Mouse (Mus musculus): ENCODE measurements around the gene Ppp4c.

Ppp4c gene

DNA sequence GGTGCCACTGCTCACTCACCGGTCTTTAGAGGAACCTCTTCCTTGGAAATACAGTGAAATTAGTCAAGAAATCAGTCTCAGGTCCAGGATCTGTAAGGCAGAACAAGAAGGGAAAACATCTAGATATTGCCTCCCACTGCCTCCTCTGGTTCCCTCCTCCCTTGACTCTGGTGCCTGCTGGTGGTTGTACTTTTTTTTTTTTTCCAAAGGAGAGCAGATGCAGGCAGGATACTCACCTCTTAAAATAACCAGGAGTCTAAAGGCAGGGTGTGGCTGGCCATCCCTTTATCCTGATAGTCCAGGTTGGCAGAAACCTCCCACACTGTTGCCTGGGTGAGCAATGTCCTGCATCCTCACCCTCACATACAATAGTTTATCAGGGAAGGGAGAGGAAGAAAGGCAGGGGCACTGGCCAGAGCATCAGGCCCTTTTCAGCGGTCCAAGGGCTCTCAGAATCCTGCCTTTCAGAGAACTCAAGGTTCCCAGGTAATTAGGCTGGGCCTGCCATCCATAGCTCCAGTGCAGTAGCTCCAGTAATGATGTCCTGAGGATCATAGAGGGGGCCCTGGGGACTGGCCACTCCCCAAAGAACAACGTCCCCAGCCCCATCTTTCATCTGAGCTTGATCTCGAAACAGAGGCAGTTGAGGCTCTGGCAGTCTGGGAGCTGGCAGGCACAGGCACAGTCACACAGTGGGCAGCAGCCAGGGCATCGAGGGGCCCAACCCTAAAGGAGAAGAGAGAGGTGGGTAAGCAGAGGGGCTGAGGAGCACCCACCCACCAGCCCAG is 8.2 kb upstream of the Ppp4c start:
- DNase-seq: no peak

- no peak for DNase-seq
Measured at GRCm38 (mm10) chr7:126799468-126800268, 7.4 kb upstream of the Ppp4c start.

- DNase-seq: peak; percentile 99
Measured at GRCm38 (mm10) chr7:126799050-126799467, 6.8 kb upstream of the Ppp4c start.

DNA sequence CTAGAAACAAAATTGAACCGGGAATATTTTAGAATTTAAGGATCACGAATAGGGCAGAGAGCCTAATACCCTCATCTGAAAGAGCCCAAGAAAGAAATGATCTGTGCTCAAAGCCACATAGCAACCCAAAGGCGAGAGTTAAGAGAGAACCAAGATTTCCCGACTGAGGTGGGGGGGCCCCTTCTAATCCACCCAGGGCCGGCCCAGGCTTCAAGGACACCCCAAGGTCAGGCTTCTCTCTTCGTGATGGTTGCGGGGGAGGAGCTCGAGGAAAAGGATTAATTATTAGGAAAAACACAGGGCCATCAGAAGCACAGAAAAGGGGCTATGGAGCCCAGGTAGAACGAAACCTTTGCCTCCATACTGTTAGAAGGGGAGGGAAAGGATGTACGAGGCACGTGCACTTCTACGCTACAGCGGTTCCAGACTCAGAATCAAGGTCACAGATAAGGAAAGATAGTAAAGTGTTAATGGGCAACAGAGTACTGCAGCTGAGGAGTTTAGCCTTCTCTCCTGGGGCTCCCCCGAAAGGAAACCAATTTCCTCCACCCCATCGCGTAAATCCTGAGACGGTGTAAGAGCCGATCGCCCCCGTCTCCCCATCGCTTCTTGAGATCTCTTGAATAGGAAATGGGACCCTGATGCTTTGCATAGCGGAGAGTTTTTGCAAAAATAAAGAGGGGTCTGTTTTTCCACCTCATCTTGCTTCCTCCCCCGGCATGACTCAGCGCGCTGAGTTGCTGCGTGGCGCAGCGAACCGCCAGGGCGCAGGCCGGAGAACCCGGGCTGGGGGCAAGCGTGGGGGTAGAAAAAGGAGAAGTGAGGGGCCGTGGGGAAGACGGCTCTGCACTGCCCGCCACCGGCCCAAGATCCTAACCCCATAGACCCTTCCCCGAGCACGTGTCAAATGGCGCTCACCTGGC is 6.1 kb upstream of the Ppp4c start:
- no peak for DNase-seq

GRCm38 (mm10) chr7:126797411-126798126 is 5.3 kb upstream of the Ppp4c start, which contains the start of gene Fam57b:
Gene Fam57b, plus strand, starts transcription at chr7:126797668.
- no peak for DNase-seq

DNA sequence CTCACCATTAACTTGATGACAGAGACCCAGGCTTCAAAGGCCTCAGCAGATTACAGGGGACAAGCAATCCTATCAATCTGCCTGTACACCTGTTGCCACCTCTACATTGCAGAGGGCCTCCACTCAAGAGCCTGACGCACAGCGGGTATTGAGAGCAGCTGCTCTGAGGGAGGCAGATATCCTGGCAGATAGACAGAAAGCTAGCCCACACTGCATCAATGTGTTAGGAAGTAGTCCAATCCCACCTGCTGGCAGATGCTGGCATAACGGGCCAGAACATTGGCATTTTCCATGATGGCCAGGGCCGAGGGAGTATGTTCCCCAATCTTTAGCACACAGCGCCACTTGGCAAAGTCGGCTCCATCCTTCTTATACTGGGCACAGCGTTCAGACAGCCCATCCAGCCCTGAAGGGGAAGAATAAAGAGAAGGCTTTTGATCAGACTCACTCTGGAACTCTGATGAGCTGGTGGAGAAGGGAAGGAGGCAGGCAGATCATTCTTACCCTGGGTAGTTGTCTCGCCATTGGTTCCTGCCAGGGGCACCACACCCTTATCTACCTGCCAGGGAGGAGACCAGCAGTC is 4.1 kb upstream of the Ppp4c start:
- DNase-seq: peak; percentile 60

- no peak for DNase-seq
Measured at GRCm38 (mm10) chr7:126795387-126796317, 3.4 kb upstream of the Ppp4c start.

DNA sequence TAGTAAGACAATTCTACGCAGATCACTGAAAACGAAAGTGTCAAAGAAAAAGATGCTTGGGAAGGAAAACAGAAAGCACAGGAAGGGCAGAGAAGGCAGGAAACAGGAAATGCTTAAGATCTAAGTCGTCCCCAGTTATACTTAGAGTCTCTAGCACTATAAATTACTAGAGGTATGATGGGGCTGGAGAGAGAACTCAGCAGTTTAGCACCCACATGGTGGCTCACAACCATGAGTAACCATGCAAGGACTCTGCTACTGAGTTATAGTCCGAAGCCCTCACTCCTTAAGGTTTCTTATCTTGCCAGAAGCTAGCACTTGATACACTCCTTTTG is 1.9 kb upstream of the Ppp4c start:
- no peak for DNase-seq

DNA sequence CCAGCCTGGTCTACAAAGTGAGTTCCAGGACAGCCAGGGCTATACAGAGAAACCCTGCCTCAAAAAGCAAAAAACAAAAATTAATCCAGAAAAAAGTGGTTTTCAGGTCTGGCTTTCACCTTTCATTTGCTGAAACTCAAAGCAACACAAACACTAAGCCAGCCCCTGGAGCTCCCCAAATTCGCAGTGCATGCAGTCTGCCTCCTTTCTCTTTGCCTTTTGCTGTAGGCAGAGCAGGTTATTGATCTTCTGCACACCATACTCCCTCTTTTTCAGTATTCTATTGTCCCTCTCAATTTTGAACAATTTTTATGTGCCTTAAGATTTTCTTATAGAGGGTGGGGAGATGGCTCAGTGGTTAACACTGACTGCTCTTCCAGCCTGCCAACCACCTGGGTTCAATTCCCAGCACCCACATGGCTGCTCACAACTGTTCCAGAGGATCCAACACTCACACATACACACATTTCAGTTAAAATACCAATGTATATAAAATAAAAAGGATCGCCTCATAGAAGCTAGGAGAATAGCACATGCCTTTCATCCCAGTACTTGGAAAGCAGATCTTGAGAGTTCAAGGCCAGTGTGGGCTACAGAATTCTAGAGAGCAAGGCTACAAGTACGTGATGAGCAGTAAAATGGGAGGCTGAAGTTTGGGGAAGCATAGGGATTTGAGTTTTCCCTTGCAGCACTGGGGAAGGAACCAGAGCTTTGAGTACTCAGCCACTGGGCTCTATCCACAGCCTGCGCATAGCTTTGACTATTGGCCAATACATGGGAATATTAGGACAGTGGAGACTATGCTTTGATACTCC is 1.4 kb upstream of the Ppp4c start:
- no peak for DNase-seq

- no peak for DNase-seq
Measured at GRCm38 (mm10) chr7:126792721-126793443, 586 bp upstream of the Ppp4c start.

DNA sequence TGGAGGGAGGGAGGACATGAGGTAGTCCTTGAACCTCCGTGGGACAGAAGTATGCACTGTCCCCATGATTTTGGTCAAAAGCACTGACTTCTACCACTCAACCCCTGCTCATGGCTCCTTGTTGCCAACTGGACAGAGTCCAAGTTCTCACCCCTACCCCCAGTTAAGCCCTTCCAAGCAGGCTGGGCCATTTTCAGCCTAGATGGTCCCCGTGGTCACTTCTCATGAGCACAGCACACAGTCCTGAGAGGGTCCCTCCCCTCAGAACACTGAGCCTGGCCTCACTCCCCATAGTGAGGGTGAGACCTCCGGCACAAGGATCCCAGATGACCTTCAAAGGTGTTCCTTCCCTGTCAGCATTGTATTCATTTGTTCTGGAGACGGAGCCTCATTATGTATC is 3.2 kb downstream of the Ppp4c start:
- no peak for DNase-seq

DNA sequence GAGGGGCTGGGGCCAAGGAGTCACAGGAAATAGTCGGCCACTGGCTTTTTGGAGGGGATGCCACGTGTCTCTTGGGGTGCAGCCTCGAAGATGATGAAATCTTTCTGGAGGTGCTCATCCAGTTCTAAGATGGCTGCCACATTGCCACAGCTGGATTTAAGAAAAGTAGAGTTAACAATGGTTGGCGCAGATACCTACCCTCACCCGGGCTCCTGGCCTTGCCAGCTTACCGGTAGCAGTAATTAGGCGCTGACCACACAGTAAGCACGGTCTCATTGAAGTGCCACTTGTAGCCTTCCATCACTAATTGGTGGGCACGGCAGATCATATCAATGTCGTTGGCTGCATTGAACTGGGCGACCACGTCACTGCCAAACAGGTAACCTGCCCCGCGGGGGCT is 6.2 kb downstream of the Ppp4c start:
- DNase-seq: no peak

DNA sequence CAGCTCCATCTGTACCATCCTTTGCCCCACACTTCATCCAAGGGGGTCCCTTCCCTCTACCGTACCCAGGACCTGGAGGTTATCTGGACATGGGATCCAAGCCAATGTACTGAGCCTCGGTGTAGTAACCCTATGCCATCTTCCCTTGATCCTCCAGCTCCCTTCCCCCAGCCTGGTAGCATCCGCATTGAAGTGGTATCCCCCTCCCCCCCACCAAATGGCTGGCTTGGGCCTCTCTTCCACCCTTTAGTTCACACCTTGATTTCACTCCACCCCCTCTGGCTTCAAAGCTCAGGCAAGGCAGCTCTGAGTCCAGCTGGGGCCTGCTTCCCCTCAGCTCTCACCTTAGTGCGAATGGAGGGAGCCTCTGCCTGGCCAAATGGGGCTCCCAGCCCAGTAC is 7.2 kb downstream of the Ppp4c start:
- DNase-seq: no peak

- no peak for DNase-seq
Measured at GRCm38 (mm10) chr7:126784469-126784868, 7.8 kb downstream of the Ppp4c start.

DNA sequence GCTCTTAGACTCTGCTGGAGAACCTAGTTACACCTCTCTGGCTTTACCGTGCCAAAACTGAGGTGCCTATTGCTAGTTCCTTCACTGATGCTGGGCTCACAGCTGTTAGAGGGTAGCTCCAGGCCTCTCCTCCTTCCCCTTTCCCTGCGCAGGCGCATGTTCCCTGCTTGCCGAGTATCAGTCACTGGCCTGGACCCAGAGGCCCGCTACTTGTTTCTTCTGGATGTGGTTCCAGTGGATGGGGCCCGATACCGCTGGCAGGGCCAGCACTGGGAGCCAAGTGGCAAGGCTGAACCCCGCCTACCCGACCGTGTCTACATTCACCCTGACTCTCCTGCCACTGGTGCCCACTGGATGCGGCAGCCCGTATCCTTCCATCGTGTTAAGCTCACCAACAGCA is 9.6 kb downstream of the Ppp4c start:
- no peak for DNase-seq

- no peak for DNase-seq
Measured at GRCm38 (mm10) chr7:126781661-126782370, 10.5 kb downstream of the Ppp4c start.

DNA sequence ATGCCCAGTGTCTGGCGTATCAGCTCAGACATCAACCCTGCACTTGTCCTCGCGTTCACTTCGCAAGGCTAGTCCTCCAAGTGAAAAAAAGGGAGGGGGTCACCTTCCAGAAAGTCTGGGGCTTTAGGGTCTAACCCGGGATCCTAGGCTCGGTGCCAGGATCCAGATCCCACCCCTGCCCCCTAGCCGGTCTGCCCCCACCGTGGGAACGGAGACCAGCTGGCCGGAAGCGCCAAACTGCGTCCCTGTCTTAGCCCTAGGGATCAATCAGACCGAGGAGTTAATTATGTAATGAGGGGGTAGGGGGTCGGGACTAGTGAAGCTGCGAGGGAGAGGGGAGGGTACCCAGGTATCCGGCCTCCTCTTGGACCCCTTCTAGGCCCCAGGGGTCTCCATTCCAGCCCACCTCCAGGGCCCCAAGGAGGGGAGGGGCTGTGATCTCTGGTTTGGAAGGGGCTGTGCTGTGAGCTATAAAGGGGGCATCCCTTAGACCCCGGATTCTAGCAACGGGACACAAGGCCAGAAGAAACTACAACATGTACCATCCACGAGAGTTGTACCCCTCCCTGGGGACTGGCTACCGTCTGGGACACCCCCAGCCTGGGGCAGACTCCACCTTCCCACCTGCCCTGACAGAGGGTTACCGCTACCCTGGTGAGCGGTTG is 11.2 kb downstream of the Ppp4c start, which contains the start of gene Tbx6:
TSS of gene Tbx6 (plus strand) at position 513 of the 665 bp plus-strand sequence.
- DNase-seq: peak; percentile 64
